In genomic region chr7:101421529-101421928, GRCm38 (mm10) we compare ENCODE assay signal across 8 mouse cellular contexts. TPM values are rescaled to one million over a fixed set of nuclear protein-coding genes. Genes with fewer than 3 reads are reported as not detected.
DNase-seq lines count a peak whose midpoint lies in the region; ATAC-seq and TF ChIP-seq lines count a peak whose summit lies in the region.

Gene Pde2a, plus strand, starts transcription at chr7:101421691.

- intact Hi-C loops in gastrocnemius, postnatal 14 days (cut with DNase I; ENCODE audit: low total_unique reads): loop anchor here (10.0 kb wide), 1 partner anchor 193 kb away; no protein-coding TSS in a partner anchor

- no peak within 1 kb of the TSS for H3K27ac ChIP-seq in kidney, adult 2 months (ENCODE audit: insufficient read depth, low read depth, low read length)

- DNase-seq in kidney, adult 2 months: no peak
- DNase-seq in kidney, adult 9 months: no peak
- peak; percentile 58 for DNase-seq in brain, embryonic 18.5 days (ENCODE audit: low read depth, low spot score)
- DNase-seq in gastrocnemius, postnatal 14 days: no peak
- peak; percentile 85 to 89 for DNase-seq in layer of hippocampus, adult 18-20 months (ENCODE audit: low spot score in 2 of 2)
- no peak for DNase-seq in spleen, adult 12 weeks (ENCODE audit: low spot score)
- no peak for DNase-seq in lung, postnatal 36 days

- no peaks in the 10 kb centered on the region for H3K4me1 ChIP-seq in kidney, adult 2 months (ENCODE audit: control insufficient read depth, insufficient read depth, low read length)

- no peak for TF ChIP-seq POLR2A in kidney, adult 2 months (IDR thresholded peaks at IDR 0.05; ENCODE audit: low read depth, low read length)

- TF ChIP-seq CTCF in kidney, adult 2 months (conservative IDR thresholded peaks at IDR 0.05; ENCODE audit: insufficient read depth, insufficient read length, low read depth, low read length): no peak

- no peaks in the 10 kb centered on the region for H3K27me3 ChIP-seq in kidney, adult 2 months (replicated peaks; ENCODE audit: control insufficient read depth, insufficient read depth, low read length)

- WGBS in kidney, adult 2 months: 14% methylated on average over 6 of the region's 6 CpGs

- ATAC-seq in megakaryocyte progenitor cell, adult 5-6 weeks (replicated peaks; ENCODE audit: poor library complexity): peak; percentile 71

- no peaks in the 10 kb centered on the region for H3K36me3 ChIP-seq in kidney, adult 2 months (ENCODE audit: control insufficient read depth, insufficient read depth, low read length)

- H3K4me3 ChIP-seq in kidney, adult 2 months (ENCODE audit: insufficient read depth, low read depth, low read length): no peak within 1 kb of the TSS

RNA-seq across cellular contexts. Expression of gene Pde2a, which starts in this region (rescaled TPM):
- polyA plus RNA-seq in kidney, adult 2 months (2012; rRNA removed): 26.9 and 28.6 TPM in 2 replicates
- total RNA-seq in gastrocnemius, postnatal 14 days (2021): 10 to 100 TPM; 35.1 to 37.3 TPM
- 100 to 1,000 TPM; 327 to 333 TPM for total RNA-seq in layer of hippocampus, adult 18-20 months (2021)
- total RNA-seq in megakaryocyte progenitor cell, adult 5-6 weeks (2015): 24.1 and 25.6 TPM in 2 replicates
- total RNA-seq in megakaryocyte progenitor cell, adult 5-6 weeks (2017): 30.8 and 30.9 TPM in 2 replicates

Comparison
In these comparisons a context has a peak if more than half of its experiments do, and no peak if none do; other contexts are left out.
1. RNA of gene Pde2a (total RNA-seq): 327 to 333 TPM in layer of hippocampus, adult 18-20 months; 35.1 to 37.3 TPM in gastrocnemius, postnatal 14 days and 24.1 to 30.9 TPM in megakaryocyte progenitor cell, adult 5-6 weeks; every median in the first group is over 4 times any median in the second.
2. DNase-seq: peak in brain, embryonic 18.5 days (single experiment) and layer of hippocampus, adult 18-20 months (2 of 2); none in kidney, adult 2 months (single experiment), kidney, adult 9 months (single experiment), gastrocnemius, postnatal 14 days (single experiment), spleen, adult 12 weeks (single experiment) and lung, postnatal 36 days (single experiment).